Mouse (Mus musculus): ENCODE data around the gene Nacc1. TPM values are rescaled to one million over a fixed set of nuclear protein-coding genes. Genes with fewer than 3 reads are reported as not detected.
A peak's percentile ranks its signal among the peaks of the same experiment; 100 is the strongest.

The Nacc1 gene
- total RNA-seq, 2 experiments from 2014 or later = 31.8 to 43.0 TPM

DNA sequence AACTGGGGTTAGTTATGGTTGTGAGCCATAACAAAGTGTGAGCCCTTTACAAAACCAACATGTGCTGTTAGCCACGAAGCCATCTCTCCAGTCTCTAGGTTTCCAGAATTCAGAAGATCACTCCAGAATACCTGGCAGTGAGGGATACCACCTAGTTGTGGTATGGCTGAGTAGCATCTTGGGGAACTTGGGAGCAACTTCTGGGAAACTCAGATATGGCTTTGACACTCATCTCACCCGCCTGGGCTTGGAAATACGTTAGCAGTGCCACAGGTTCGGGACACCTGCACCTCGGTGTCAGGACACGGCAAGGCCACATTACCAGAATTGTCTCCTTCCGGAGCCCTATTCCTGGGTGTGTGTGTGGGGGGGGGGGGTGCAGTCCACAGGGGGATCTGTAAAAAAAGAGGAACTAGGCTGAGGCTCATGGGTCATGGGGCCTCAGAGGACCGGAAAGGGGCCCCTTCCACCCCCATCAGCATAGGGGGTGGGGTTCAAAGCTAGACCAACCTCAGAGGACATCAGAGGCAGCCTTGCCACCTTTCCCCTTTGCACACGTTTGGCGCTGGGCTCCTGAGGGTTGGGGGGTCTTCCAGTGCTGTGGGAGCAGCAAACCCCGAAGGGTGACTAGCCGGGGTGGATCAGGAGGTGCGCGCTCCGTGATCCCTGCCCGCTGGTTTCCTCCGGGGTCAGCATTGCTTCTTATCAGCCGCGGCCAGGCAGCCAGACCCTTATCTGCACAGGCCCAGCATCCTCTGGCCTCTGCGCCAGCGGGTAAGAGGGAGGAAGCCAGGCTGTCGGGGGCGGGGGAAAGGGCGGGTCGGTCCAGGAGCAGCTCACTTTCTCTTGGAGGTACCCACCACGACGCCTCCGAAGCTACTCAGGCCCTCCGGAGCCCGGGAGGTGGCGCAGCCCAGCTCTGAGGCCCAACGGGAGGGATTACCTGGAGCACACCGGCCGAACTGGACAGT lies 13.6 kb upstream of the Nacc1 start, which contains the start of gene Lyl1:
Gene Lyl1, plus strand, starts transcription at position 517 of the 971 bp plus-strand sequence.
- ATAC-seq (ENCODE audit: poor library complexity, severe bottlenecking) = peak; percentile 51

DNA sequence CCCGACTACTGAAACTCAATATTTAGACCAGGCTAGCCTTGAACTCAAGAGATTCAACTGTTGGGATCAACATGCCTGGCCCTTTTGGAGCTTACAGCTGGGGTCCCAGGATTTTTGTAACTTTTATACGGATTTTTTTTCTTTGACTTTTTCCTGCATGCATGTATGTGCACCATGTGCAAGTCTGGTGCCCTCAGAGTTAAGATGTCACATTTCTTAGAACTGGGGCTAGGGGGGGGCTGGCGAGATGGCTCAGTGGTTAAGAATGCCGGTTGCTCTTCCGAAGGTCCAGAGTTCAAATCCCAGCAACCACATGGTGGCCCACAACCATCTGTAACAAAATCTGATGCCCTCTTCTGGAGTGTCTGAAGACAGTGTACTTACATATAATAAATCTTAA lies 12.9 kb upstream of the Nacc1 start:
- no peak for ATAC-seq (ENCODE audit: poor library complexity, severe bottlenecking)

DNA sequence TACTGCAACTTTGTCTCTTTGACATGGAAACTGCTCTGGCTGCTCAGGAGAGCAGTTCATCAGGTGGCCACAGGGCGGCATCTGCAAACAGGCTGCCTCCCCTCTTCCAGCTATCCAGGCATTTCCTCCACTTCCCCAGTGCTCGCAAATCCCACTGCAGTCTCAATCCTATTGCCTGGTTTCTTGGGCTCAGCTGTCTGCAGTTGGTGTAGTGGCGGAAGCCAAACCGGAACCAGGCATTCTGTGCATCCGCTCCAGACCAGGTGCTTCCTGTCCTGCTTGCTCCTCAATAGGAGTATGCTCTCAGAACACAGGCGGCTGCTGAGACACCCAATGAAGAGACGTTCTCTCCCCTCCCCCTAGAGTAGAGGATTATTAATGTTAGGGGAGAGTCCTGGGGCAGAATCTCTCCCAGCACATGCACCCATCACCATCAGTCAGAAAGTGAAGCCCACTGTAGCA lies 12.2 kb upstream of the Nacc1 start:
- no peak for ATAC-seq (ENCODE audit: poor library complexity, severe bottlenecking)

DNA sequence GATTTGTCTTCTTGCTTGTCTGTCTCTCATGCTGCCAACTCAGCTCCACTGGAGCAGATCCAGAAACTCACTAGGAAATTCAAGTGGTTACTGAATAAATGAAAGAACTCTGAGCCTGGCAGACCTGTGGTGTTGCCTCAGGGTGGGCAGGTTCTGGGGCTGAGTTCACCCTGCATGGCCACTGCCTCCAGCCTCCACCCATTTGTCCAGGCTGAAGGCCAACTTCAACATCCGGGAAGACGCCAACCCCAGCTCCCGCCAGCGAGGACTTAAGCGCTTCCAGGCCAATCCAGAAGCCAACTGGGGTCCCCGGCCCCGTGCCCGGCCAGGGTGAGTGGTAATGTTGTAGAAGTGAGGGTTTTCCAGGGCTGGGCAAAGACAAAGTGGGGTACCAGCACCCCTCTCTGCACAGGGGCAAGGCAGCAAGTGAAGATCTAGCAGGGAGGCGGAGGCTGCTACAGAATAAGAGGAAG lies 11.3 kb upstream of the Nacc1 start:
- ATAC-seq (ENCODE audit: poor library complexity, severe bottlenecking) = no peak

DNA sequence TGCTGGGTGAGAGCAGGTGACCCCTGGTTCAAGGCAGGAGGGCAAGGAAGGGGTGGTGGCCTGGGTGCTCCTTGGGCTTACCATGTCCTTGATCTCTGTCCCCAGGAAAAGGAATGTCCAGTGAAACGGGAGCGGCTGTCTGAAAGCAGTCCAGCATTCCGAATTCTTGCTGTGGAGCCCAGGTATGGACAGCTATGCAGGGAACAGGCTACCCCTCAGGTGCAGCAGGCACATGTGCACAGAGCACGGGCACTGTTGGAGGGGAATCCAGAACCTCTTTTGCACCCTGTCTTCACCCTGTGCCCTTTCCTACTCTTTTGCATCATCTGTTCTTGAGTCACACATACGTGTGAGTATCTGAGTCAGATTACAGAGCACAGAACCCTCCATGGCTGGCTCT lies 10.6 kb upstream of the Nacc1 start:
- no peak for ATAC-seq (ENCODE audit: poor library complexity, severe bottlenecking)

DNA sequence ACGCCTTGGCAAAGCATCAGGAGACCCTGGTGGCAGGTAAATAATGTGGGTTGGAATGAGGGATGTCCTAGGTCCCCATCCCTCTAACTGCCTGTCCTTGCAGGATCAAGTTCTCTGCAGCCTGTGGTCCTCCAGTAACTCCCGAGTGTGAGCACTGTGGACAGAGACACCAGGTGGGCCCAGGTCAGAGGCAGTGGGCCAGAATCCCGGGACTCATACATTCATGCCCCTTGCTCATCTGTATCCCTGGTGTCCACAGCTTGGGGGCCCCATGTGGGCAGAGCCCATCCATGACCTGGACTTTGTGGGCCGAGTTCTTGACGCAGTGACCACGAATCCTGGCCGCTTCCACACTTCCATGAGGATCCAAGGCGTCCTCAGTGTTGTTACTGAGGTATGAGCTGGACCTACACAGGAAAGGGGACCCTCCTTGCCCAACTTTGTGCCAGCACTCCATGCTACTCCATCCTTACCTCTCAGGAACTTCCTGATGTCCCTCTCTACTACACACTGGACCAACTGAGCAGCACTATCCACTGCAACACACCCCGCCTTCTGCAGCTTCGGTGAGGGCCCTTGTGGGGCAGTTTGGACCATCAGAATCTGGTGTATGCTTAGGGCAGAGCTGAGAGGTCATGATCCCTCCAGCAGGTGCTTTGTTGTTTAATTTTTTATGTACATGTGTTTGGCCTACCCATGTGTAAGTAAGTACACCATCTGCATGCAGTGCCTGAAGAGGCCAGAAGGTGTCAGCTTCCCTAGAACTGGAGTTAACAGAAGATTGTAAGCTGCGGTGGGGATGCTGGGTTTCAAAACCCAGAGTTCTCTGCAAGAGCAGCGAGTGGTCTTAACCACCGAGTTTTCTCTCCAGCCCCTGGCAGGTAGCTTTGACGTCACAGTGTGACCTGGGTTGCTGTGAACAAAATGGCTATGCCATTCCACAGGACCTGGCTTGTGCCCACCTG lies 9.8 kb upstream of the Nacc1 start:
- peak; percentile 37 for ATAC-seq (ENCODE audit: poor library complexity, severe bottlenecking)

DNA sequence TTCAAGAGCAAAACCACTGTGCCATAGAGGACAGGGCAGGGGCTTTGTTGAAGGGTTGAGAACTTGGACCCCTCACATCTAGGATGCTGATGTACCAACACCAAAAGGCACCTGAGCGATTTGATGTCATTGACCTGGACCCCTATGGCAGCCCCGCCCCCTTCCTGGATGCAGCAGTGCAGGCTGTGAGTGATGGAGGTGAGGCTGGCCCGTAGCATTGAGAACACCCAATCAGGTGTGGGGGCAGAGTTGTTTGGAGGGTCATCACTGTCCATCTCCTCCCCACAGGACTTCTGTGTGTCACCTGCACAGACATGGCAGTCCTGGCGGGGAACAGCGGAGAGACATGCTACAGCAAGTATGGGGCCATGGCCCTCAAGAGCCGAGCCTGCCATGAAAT lies 7.5 kb upstream of the Nacc1 start:
- no peak for ATAC-seq (ENCODE audit: poor library complexity, severe bottlenecking)

DNA sequence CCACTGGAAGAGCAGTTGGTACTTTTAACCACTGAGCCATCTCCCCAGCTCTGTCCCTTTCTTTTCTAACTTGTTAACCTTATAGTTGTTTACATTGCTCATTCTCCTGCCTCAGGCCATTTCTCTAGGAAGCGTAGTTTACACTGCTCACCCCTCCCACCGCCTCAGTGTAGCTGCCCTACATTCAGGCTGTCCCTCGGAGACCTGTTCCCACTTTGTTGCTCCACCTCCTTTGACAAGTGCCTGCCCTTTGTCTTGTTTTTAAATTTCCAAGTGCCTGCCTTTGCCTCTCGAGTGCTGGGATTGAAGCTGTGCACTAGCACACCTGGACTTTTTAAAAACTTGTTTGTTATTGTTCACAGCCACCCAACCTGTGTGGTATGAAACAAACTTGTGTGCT lies 5.7 kb upstream of the Nacc1 start:
- ATAC-seq (ENCODE audit: poor library complexity, severe bottlenecking) = no peak

DNA sequence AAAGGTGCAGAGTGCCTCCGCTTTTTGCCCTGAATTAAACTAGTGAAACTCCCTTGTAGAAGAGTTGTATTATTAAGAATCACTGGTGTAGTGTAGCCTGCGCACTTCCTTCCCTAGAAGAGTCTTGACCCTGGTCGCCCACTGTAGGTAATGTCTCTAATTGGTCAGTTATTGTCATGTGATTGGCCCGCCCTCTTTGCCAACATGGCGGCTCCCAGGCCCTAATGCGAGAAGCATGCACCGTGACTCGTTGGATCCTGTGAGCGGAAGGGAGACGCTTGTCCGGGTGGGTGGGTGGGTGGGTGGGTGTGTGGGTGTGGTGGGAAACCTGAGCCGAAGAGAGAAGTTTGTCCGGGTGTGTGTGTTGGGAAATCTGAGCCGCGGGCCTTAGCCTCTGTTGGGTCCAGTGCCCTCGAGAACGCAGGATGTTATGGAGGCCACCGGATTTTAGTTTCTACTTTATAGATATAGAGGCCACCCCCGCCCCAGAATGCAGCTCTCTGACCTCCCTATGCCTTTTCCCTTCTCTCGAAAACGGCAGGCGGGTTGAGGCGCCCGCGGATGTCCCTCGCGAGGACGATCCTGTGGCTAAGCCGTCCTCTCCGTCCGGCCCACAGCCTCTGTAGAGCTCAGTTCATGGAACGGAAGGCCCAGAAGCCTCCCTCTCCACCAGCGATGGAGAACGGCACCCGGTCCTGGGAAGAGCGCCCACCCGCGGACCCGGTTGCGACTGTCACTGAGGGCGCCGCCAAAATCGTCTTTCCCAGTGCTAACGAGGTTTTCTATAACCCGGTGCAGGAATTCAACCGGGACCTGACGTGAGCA lies 1.6 kb upstream of the Nacc1 start:
- ATAC-seq (ENCODE audit: poor library complexity, severe bottlenecking) = peak; percentile 88

DNA sequence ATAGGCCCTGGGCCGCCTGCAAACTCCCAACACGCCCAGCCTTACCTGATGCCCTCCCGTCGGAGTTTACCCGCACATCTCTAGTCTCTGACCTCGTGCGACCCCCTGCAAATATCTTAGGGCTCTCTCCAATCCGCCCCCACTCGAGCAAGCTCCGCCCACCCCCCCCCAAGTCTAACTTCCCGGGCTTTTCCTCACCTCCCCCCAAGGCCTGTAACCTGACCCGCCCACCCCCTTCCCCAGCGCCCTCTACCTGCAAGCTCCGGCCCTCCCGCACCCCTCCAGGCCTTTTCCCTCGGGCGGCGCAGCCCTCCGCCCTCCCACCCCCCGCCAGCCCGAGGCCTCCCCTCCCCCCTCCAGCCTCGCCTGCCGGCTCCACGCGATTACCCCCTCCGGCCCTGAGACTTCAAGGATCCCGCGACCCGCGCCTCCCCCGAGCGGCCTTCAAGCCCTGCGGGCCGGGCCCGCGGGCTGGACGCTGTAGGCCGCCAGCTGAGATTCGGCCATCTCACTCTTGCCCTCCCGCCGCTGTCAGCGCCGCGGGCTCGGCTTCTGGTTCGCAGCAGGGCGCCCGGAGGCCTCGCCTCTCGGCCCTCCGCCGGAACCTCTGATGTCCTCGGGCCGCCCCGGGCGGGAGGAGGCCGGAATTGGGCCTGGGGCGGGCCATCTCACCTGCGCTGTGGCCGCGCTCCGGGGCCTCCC lies 508 bp downstream of the Nacc1 start:
- peak; percentile 3; the same call in 1 of the 2 replicates for ATAC-seq (ENCODE audit: poor library complexity, severe bottlenecking)

DNA sequence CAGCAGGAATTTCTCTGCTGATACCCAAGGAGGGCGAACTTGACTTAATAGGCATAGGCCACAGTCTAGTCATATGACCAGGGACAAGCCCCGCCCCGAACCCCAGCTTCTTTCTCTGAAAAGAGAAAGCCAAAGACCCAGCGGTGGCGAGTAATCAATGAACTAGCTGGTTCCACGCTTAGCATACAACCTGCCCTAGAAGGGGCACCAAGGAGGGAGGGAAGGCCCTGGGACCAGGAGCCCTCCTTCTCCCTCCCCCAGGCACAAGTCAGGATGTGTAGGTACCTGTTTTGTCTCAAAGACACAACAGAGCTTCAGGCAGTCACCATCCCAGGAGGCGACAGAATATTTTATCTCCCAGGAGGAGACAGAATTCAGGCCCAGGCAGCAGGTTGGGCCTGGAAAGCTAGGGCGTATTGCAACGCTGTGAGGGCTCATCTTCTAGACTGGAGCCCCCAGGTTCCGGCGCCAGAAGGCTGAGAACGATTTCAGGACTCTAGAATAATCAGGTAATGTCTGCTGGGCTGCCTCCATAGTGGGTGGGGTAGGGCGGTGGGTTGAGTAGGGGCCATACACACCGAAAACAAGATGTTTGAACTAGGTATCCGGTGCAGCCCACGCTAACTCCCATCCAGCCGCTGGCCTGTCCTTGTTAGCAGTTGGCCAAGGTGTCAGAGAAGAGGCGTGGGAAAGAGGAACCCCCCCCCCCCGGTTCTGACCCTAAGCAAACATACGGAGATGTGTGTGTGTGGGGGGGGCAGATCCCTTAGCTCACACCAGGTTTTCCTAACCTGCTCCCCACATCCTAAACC lies 1.3 kb downstream of the Nacc1 start, which contains the start of gene Trmt1:
Gene Trmt1, plus strand, starts transcription at position 117 of the 812 bp plus-strand sequence.
- no peak for ATAC-seq (ENCODE audit: poor library complexity, severe bottlenecking)

DNA sequence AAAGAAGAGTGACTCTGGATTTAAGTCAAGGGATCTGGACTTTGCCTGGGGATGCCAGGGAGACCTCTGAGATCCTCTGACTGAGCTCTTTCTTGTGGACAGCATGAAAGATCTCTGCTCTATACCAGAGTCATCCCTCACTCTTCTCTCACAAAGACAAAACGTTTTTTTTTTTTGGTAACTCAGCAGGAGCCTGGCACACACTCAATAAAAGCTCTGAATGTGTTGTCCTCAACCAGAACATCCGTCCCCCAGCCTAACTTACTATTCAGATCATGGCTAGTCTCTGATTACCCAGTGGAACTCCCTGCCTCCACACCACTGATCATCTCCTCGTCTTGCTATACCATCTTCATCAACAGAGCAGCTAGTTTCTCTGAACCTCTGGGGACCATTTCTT lies 3.1 kb downstream of the Nacc1 start:
- no peak for ATAC-seq (ENCODE audit: poor library complexity, severe bottlenecking)

DNA sequence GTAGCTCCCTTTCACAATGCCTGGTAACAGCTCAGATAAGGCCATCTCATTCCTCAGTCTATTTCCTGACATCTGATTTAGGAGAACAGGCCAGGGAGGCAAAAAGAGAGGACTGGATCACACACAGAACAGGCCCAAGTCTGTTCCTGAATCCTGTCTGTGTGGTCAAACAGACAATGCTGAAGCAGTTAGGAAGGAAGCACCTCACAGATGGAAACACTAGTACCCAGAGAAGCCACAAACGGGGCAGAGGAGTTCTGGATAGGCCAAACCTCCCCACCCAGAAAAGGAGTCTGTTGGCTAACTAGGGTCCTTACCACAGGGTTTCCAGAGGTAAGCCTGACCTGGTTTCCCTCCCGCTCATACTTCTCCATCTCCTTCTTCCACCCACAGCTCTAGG lies 5.4 kb downstream of the Nacc1 start:
- no peak for ATAC-seq (ENCODE audit: poor library complexity, severe bottlenecking)

DNA sequence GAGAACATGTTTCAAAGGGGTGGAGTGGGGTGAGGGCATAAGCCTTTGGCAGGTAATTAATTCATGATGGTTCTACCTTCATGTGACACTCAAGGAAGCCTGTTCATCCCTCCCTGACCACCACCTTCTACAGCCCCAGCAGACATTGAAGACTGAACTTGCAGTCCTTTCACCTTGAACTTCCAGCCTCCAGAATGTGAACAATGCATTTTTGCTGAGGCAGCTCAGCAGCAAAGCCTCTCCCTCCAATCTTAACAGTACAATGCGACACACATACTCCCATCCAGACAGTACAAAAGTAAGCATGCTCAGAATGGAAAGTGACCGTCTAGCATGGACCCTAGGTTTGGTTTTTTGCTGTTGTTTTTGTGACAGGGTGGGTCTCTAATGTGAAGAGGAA lies 6.2 kb downstream of the Nacc1 start:
- no peak for ATAC-seq (ENCODE audit: poor library complexity, severe bottlenecking)

DNA sequence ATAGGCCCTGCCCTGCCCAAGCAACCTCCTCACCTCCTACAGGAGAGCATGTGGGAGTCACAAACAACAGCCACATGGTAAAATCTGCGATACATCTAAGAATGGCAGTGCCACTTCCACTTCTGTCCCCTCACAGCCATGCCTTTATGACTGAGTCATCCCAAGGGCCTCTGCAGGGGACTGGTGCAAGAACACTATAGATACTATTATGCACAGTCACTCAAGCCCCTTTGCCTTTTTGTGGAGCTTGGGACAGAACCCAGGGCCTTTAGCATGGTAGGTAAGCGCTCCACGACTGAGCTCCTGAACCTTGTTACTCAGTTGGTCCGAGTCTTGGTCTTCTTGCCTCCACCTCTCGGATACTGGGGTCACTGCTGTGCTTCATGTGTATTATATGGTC lies 10.4 kb downstream of the Nacc1 start:
- ATAC-seq (ENCODE audit: poor library complexity, severe bottlenecking) = no peak

DNA sequence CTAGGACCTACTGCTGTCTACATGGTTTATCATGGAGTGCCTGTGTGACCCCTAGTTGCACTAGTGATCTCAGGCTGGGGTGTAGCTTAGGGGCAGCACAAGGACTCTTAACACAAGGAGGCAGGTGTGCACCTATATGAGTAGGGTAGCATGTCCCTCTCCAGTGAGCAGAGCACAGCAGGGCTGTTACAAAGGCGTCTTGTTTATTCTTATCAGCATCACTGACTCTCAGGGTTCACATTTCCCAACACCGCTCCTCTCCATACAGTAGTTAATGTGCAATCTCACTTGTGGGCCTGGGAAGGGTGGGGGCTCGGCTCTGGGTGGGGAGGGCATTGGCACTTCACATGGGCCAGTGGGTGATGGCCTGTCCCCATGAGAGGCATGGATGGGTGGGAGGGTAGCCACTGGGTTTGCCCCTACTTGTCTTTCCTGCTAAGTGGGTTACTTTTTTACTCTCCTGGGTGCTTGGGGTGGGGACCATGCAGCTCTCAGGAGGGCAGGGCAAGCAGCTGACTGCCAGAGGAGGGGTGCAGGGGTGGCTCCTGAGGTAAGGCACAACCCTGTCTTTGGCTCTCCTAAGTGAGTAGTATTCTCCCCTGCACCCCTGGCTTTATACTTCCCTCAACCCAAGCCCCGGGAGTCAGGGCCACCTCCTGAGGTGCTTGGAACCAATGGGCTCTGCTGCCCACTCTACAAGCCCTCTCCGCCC lies 17.2 kb downstream of the Nacc1 start:
- 0 out of 2 replicates have a peak, but pooled peaks have one; percentile 24 for ATAC-seq (ENCODE audit: poor library complexity, severe bottlenecking)

DNA sequence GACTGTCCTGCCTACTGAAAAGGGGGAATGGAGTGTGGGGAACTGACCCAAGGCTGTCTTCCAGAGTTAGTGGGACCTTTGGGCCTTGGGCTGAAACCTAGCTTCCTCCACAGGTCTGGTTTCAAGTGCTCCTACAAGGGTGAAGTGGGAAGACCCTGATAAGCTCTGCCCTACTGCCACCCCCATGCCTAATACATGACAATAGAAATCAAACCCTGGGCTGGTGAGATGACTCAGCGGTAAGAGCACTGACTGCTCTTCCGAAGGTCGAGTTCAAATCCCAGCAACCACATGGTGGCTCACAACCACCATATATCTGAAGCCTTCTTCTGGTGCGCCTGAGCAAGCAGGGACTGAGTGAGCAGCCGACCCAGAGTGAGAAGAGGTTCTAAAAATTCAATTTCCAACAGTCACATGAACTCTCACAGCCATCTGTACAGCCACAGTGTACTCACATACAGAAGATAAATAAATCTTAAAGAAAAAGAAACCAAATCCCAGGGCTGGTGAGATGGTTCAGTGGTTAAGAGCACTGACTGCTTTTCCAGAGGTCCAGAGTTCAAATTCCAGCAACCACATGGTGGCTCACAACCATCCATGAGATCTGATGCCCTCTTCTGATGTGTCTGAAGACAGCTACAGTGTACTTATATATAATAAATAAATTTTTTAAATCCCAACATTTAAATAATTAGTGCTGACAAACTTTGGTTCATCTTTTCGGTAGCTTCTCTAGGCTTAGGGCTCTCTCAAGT lies 18.8 kb downstream of the Nacc1 start:
- no peak for ATAC-seq (ENCODE audit: poor library complexity, severe bottlenecking)
